Mouse (Mus musculus) hindbrain, embryonic 13.5 days (tissue): ENCODE measurements at regions not wholly inside any gene's neighbourhood (a gene's known extent, or its start where the extent isn't known, plus 50 kb on each side); places are given as distances from the start of the nearest gene placed in this dataset.

Source experiments
- ATAC-seq: fragments of 200-750 bp; cut with Nextera tagmentation; 2 replicates; pipeline ENCODE4 v1.8.0; 2017; ENCODE audit warnings: moderate TSS enrichment; ENCODE audit not compliant: low FRiP score
- H3K27ac ChIP-seq: fragments of 300-500 bp; sonication (generic); 2 replicates; pipeline ENCODE4 v1.5.1; 2015; ENCODE audit warnings: inconsistent platforms, mild to moderate bottlenecking, moderate library complexity
- H3K27me3 ChIP-seq: fragments of 300-500 bp; sonication (generic); 2 replicates; pipeline ENCODE4 v1.6.1; 2015; ENCODE audit warnings: mild to moderate bottlenecking, inconsistent platforms
- H3K36me3 ChIP-seq: fragments of 300-500 bp; sonication (generic); 2 replicates; pipeline ENCODE4 v1.6.1; 2015; ENCODE audit warnings: mild to moderate bottlenecking, inconsistent platforms
- H3K4me1 ChIP-seq: fragments of 300-500 bp; sonication (generic); replicated peaks from 2 replicates; pipeline ENCODE4 v1.6.1; 2015; ENCODE audit warnings: inconsistent platforms
- H3K4me2 ChIP-seq: fragments of 300-500 bp; sonication (generic); 2 replicates; pipeline ENCODE4 v1.6.1; 2015; ENCODE audit warnings: inconsistent platforms, mild to moderate bottlenecking, moderate library complexity
- H3K4me3 ChIP-seq: fragments of 300-500 bp; sonication (generic); 2 replicates; pipeline ENCODE4 v1.5.1; 2015; ENCODE audit warnings: mild to moderate bottlenecking, inconsistent platforms
- H3K9ac ChIP-seq: fragments of 300-500 bp; sonication (generic); 2 replicates; pipeline ENCODE4 v1.6.1; 2015; ENCODE audit warnings: mild to moderate bottlenecking, inconsistent platforms
- H3K9me3 ChIP-seq: fragments of 300-500 bp; sonication (generic); 2 replicates; pipeline ENCODE4 v1.6.1; 2016; ENCODE audit warnings: inconsistent platforms
- WGBS: fragments of 180-500 bp; shearing (Covaris S2); methylation state at CpG from one replicate; pipeline ENCODE4 v1.1.7; 2015; 5-methylcytosine and 5-hydroxymethylcytosine counted together

DNA sequence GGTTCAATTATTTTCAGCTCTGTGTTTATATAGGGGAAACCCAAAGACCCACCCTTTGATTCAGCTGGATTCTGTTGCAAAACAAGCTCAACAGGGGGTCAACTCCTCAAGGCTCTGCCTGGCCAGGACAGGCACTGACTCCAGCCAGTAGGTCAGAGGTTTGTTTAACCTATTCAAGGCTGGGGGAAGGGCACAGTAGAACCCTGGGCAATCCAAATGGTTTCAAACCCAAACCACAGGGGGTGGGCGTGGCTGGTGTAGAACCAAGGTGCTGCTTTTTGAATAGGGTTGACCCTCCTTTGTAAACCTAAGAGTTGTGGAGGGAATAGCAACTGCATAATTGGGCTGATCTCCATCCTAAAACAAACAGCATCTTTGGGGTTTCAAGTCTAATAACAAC is 69.2 kb upstream of the Frmd4a start:
- Histone ChIP-seq H3K27ac (no peak overlapping the region), H3K9ac (no peak overlapping the region)

DNA sequence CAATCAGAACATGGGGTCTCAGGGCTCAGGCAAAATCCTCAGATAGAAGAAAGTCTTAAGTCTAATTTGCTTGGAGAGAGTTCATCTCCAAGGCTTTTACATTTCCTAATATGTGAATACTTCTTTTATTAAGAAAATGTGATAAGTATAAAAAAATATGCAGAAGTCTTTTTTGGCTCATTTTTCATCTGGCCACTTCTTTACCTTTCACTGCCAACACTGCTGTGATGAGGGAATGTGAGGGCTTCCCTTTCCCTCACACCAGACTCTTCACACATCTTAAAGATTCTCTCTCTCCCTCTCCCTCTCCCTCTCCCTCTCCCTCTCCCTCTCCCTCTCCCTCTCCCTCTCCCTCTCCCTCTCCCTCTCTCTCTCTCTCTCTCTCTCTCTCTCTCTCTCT is 60.0 kb upstream of the Frmd4a start:
- ATAC-seq: no peak
- no peak overlapping the region for H3K27ac ChIP-seq
- no peaks in the 10 kb centered on the region for H3K36me3 ChIP-seq
- peaks cover 5% of the 10 kb centered on the region; the same call in 1 of the 2 replicates for H3K9me3 ChIP-seq
- no peak overlapping the region for H3K4me3 ChIP-seq
- H3K27me3 ChIP-seq: no peaks in the 10 kb centered on the region
- no peak overlapping the region for H3K4me2 ChIP-seq
- H3K9ac ChIP-seq: no peak overlapping the region
- no peaks in the 10 kb centered on the region; the same call in 1 of the 2 replicates for H3K4me1 ChIP-seq

More for the DNA sequence above, 69.2 kb upstream of the Frmd4a start:
- Histone ChIP-seq H3K4me1 (no peaks in the 10 kb centered on the region), H3K4me3 (no peak overlapping the region), H3K4me2 (no peak overlapping the region), H3K27me3 (no peaks in the 10 kb centered on the region), H3K36me3 (no peaks in the 10 kb centered on the region), H3K9me3 (no peaks in the 10 kb centered on the region)
- WGBS: 42% methylated on average over 1 of the region's 1 CpGs
- no peak for ATAC-seq

DNA sequence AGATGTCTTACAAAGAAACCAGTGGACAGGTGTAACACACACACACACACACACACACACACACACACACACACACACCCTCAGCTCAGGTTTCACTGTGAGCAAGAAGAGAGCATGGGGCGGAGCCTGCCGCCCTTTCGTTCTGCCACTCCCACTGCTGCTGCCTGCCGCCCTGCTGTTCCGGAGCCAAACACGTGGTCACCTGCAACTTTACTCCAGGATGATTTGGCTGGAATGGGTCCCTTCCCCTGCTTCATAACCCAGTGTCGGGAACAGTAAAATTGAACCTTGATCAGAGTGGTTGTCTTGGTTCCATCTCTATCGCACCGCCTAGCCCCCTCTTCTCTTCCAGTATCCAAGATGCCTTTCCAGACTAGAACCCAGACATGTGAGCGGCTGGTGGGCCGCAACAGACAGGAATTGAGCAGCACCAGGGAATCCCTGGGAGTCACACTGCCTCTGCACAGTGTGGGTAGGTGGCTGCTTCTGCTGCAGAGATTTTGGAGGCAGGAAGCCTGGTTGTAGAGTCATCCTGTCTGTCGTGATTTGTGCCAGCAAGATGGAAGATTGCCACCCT is 59.4 kb upstream of the Frmd4a start:
- Histone ChIP-seq H3K27ac (no peak overlapping the region), H3K4me2 (peak overlapping the region; percentile 36; the same call in 1 of the 2 replicates), H3K4me1 (no peaks in the 10 kb centered on the region; the same call in 1 of the 2 replicates), H3K36me3 (no peaks in the 10 kb centered on the region), H3K4me3 (no peak overlapping the region), H3K9me3 (peaks cover 5% of the 10 kb centered on the region; the same call in 1 of the 2 replicates), H3K9ac (no peak overlapping the region), H3K27me3 (no peaks in the 10 kb centered on the region)
- no peak for ATAC-seq
- WGBS: 33% methylated on average over 12 of the region's 12 CpGs

DNA sequence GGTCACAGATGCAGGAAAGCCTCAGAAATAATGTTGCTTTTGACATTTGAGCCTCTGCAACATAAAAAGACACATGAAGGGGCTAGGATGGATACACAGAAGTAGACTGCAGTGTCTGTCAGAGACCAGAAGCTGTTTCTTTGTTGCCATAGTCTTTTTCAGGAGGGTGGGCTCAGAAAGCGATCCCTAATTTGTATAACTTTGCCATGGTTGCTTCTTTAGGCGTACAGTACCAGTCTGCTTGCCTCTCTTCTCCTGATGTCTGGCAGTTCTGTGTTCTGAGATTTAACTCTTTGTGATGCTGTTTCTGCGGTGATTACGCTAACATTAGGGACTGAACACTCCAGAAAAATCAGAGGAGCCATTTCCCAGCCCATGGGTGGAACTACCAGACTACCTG is 58.8 kb upstream of the Frmd4a start:
- H3K4me2 ChIP-seq: no peak overlapping the region
- H3K27ac ChIP-seq: no peak overlapping the region
- peaks cover 5% of the 10 kb centered on the region; the same call in 1 of the 2 replicates for H3K9me3 ChIP-seq
- no peak overlapping the region for H3K4me3 ChIP-seq
- no peak for ATAC-seq
- WGBS: 82% methylated on average over 4 of the region's 4 CpGs
- no peaks in the 10 kb centered on the region; the same call in 1 of the 2 replicates for H3K4me1 ChIP-seq
- H3K9ac ChIP-seq: no peak overlapping the region
- no peaks in the 10 kb centered on the region for H3K36me3 ChIP-seq
- no peaks in the 10 kb centered on the region for H3K27me3 ChIP-seq

DNA sequence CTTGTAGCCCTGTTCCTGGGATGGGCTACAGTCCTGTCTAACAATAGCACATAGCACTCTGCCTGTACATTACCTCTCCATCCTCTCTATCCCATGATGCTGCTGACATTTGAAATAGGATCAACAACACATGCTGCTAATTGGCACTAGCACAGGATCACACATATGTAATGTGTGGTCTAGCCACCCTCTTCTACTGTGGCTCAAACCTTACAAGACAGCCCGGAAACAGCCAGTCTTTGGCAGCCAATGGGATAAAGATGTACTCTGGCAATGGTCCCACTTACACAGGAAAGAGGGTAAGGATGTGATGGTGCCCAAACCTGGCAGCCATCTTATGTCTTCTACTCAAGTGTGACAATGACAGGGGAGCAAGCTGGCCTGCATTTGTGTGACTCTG is 58.3 kb upstream of the Frmd4a start:
- Histone ChIP-seq H3K27me3 (no peaks in the 10 kb centered on the region), H3K36me3 (no peaks in the 10 kb centered on the region), H3K9me3 (peaks cover 5% of the 10 kb centered on the region; the same call in 1 of the 2 replicates), H3K9ac (no peak overlapping the region), H3K27ac (no peak overlapping the region), H3K4me3 (no peak overlapping the region), H3K4me1 (no peaks in the 10 kb centered on the region; the same call in 1 of the 2 replicates), H3K4me2 (no peak overlapping the region)
- 86% methylated on average over 1 of the region's 1 CpGs for WGBS
- no peak for ATAC-seq

DNA sequence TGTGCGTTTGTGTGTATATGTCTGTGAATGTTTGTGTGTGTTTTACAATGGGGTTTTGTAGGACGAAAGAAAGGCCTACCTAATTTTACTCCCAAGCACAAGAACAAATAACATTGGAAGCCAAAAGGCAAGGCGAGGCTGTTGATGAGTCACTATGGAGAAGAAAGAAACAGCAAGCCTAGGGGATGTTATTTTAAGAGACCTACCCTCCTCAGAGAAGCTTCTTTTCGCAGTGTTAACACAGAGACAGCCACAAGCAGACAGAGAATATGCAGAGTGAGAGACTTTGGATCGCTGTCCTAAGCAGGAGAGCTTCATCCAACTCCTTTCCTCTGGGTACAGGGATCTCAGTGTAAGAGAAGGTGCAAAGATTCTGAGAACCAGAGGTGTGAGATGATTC is 57.3 kb upstream of the Frmd4a start:
- Histone ChIP-seq H3K27me3 (no peaks in the 10 kb centered on the region), H3K36me3 (no peaks in the 10 kb centered on the region), H3K4me3 (no peak overlapping the region), H3K9ac (no peak overlapping the region), H3K4me2 (no peak overlapping the region), H3K27ac (no peak overlapping the region), H3K4me1 (no peaks in the 10 kb centered on the region; the same call in 1 of the 2 replicates), H3K9me3 (peaks cover 5% of the 10 kb centered on the region; the same call in 1 of the 2 replicates)
- no peak for ATAC-seq
- WGBS: 88% methylated on average over 5 of the region's 5 CpGs

DNA sequence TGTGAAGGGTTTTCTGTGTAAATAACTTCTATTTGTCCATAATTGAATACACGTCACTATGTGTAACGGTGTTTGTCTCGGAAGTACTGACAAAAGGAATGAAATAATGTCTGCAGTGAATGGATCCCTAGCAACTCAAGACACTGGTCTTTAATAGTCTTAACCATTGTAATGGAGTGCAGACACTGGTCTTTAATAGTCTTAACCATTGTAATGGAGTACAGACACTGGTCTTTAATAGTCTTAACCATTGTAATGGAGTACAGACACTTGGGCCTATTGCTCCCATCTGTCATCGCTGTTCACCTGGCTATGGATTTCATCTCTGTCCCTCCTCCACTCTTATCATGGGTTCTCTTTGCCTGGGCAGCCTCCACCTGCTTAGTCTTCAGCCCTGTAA is 53.2 kb upstream of the Frmd4a start:
- Histone ChIP-seq H3K27me3 (no peaks in the 10 kb centered on the region), H3K9ac (no peak overlapping the region), H3K4me3 (no peak overlapping the region), H3K4me2 (no peak overlapping the region), H3K36me3 (no peaks in the 10 kb centered on the region), H3K9me3 (no peaks in the 10 kb centered on the region), H3K27ac (no peak overlapping the region), H3K4me1 (no peaks in the 10 kb centered on the region)
- ATAC-seq: peak; percentile 100
- 87% methylated on average over 4 of the region's 4 CpGs for WGBS
